Mouse (Mus musculus) ES-E14 (cell line): ENCODE measurements at regions not wholly inside any gene's neighbourhood (a gene's known extent, or its start where the extent isn't known, plus 50 kb on each side); places are given as distances from the start of the nearest gene placed in this dataset.

Experiments
- CHD2 ChIP-seq: IDR thresholded peaks from 2 replicates; pipeline ENCODE4 v1.6.1; 2014; ENCODE audit warnings: mild to moderate bottlenecking, low read depth, low read length, inconsistent platforms
- MAFK ChIP-seq: IDR thresholded peaks from 2 replicates; pipeline ENCODE4 v1.6.1; 2014; ENCODE audit warnings: mild to moderate bottlenecking, low read depth, low read length, inconsistent platforms; ENCODE audit not compliant: insufficient read depth
- ZC3H11A ChIP-seq: IDR thresholded peaks from 2 replicates; pipeline ENCODE4 v1.6.1; 2012; ENCODE audit warnings: low read depth, mild to moderate bottlenecking, inconsistent platforms, low read length, borderline replicate concordance

DNA sequence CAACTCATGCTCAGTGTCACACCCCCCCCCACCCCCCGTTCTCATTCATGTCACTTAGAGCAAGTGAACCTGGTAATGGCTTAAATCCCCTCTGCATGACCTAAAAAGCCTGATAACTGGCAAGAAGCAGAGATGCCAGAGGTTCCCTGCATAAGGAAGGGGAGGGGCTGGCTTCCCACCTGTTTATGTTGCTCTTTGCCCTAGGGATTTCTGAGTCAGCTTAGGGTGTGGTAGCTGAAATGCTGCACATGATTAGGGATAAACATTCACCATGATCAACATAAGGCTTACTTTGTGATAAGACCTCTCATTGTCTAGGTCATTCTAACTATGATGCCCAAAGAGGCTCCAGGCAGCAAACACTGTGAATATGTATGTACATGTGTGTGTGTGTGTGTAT, 72.7 kb upstream of the A230072I06Rik start:
- TF ChIP-seq MAFK = no peak
- no peak for TF ChIP-seq ZC3H11A
- no peak for TF ChIP-seq CHD2
